Mouse (Mus musculus) gastrocnemius, postnatal 25 days (tissue): ENCODE measurements at regions not wholly inside any gene's neighbourhood (a gene's known extent, or its start where the extent isn't known, plus 50 kb on each side); places are given as distances from the start of the nearest gene placed in this dataset.

ENCODE experiments used
- DNase-seq: peaks from one replicate; pipeline ENCODE4 v3.0.0; 2022

DNA sequence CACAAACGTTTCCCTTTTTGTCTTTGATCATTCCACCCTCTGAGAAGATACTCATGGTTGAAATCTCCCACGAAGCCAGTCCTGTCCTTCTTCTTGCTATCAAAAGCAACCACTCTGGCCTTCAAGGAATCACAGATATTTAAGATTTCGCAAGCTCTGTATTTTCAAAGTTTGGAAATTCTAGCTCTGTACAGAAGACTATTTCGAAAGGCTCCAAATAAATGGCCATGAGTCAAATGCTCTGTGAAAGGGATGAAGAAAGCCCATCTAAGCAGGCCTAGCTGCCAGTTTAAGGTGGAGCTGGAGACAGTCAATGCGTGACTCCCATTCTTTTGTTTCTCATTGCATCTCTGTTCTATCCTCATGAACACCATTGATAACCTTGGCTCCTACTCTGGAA lies 363.5 kb upstream of the Runx1 start:
- DNase-seq: no peak

DNA sequence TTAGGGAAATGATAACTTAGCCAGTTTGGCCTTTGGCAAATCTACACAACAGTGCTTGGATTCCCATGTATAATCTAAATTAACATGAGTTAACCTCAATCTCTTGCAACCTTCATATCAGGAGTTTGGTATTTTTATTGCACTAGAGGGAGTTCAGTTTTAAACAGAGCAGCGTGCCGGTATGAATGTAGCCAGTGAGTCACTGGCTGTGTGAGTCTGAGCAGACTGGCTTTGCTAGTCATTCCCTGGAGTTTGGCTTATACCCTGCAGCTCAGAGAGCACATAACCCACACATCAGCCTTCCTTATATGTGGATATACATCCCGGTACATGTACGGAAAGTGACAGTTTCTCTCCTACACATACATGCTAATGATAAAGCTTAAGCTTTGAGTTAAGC lies 360.6 kb upstream of the Runx1 start:
- no peak for DNase-seq

DNA sequence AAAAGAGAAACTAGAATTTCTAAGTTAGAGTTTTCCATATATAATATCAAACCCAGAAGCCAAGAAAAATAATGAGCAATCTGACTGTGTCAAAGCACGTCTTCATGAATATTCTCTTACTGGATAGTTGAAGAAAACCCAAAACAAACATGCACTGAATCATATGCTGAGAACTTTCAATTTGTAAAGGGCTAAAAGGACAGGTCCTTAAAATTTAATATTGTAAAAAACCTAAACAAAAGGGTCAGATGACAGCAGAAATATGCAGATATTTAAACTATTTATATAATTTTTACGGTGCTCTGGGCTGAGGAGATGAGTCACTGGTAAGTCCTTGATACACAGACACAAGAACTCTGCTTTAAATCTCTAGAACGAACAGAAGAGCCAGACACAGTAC lies 356.7 kb upstream of the Runx1 start:
- no peak for DNase-seq

DNA sequence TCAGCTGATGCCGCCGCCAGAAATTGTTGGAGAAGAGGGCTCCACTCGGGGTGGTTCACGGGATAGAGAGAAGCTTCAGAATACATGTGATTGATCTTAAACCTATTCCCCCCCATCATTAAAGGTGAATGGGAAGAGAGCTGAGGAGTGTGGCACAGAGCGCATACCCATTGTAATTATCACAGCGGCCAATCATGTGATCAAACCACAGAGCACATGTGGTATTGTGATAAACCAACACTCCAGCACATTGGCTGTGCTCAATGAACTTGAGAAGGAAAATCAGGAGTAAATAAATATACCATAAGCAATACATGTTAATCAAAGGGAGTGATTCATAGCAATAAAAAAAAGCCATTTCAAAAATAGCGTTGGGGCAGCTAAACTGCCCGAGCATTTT lies 355.5 kb upstream of the Runx1 start:
- no peak for DNase-seq

DNA sequence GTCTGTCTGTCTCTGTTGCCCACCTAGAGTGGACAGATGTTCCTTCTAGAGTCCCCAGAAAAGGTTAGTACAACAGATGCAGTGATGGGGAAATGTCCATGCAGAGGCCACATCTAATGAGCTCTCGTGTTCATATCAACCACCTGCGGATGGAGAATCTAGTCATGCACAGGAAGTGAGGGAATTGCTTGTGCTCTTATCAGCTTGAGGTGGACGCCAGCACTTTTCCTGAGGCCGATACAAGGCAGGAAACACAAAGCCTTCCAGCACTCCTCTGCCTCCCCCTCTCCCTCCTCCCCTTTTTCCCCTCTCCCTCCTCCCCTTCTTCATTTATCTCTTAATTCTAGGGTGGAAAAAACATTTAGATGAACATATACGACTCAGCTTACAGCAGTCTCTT lies 354.3 kb upstream of the Runx1 start:
- no peak for DNase-seq

DNA sequence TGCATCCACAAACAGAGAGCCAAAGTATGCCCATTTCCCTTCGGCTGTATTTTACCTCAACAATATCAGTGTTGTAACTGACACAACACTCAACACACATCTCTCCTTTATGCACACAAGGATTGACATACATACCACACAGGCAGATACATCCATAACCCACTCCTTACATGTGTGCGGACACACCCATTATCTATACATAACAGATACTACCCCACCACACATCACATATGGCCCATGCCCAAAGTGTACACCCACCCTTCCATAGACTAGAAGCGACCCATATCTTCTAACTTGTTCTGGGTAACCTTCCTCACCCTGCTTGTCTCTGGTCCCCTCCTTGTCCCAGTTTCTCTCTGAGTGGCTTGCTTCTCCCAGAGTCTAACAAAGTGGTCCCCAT lies 340.7 kb upstream of the Runx1 start:
- no peak for DNase-seq

DNA sequence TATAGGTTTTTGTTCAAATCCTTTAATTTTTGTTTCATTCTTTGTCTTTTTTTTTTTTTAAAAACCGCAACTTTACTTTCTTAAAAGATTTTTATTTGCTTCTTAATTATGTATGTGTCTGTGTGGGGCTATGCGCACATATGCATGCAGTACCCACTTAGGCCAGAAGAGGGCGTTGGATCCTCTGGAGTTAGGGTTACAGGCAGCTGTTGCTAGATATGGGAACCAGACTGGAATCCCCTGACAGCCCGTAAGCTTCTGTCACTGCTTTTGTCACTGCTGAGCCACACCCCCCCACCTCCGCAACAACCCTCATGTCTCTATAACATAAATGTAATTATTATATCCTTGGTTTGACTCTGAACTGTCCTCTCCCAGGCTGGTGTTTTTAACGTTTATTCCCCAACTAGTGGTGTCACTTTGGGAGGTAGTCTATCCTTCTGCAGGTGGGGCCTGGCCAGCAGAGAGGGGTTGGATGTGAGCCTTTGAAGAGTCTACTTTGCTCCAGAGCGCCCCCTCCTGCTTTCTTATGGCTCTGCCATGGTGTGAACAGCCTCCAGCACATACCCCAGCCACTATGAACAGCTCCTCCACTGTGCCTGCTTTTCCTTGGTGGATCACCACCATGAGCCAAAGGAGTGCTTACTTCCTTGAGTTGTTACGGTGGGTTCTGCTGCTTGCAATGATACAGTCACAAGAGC lies 332.7 kb upstream of the Runx1 start:
- no peak for DNase-seq

DNA sequence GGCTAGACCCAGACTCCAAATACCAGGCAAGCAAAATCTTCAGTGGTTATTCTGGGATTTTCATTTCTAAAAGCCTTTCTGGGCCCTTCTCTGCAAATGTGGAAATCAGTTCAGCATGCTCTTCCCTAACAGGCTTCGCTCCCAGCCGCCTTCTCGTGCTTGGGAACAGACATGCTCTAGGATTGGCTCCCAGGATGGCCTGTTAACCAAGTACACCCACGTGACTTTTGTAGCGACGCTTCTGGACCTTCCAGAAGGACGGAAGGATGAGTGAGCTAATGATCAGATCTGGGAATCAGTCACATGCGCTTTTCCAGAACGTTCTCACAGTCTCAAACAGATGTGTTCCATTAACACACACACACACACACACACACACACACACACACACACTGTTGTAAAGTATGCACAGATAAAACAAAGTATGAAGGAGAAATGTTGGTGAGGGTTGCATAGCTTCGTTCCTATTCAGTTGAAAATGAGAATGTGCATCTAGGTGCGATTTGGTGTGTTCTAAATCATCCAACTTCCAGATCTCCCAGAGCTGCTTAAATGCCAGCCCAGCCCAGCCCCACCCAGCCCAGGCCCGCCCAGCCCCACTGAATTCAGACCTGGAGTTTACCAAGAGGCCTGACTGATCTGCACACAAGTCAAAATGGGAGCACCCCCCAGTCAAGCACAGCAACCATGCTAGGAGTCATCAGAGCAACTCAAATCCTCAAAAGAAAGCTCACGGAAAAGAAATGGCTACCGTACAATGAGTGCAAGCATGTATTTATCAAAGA lies 327.8 kb upstream of the Runx1 start:
- DNase-seq: peak; percentile 23

DNA sequence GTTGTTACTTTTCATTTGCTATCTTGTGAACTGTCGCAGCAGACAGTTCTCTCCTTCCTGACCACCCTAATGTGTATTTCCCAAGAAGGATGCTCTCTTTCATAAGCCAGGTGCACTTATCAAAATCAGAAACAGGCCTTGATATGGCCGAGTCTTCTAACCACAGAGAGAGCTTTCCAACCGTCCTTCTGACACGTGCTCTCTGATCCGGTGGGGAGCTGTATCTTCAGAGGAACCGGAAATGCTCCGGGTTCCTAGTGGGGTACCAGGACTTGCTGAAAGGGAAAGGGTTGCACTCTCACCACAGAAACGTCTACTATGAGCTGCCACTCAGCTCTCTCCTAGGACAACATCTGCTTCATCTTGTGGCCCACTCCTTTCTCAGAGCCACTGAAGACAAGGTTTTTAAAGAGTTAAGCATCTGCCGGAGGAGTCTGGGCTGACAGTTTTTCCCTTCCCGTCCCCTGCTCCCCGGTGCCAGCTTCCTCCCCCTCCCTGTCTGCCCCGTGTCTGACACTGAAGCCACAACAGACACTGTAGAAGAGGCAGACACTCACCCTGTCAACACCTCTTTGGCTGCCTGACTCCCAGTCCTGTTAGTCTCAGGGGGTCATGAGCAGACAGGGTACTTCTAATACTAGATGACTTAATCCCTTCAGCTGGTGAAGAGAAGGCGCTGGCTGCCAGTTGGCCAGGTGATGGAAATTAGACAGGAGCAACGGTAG lies 327.0 kb upstream of the Runx1 start:
- peak; percentile 38 for DNase-seq

DNA sequence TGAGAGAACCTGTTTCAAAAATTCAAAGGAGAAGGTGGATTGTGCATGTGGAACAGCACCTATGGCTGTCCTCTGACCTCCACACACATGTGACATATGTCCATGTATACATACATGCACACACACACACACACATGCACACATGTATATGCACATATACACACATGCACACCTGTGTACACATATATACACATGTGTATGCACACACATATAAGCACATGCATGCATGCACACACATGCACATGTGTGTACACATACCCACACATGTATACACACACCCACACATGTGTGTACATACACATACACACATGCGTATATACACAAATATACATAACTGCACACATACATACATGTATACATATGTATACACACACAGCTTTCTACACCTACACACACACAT lies 326.1 kb upstream of the Runx1 start:
- DNase-seq: no peak

DNA sequence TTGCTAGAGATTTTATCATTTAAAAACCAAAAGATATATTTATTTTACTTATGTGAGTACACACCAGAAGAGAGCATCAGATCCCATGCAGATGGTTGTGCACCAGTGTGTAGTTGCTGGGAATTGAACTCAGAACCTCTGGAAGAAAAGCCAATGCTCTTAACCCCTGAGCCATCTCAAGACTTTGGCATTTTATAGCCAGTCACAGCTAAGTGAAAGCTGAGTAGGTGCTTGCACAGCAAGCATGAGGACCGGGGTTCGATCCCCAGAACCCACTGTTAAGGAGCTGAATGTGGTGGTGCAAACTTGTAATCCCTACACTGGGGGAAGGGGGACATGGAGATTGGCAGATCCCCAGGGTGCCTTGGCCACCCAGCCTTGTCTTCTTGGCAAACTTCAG lies 325.7 kb upstream of the Runx1 start:
- no peak for DNase-seq

DNA sequence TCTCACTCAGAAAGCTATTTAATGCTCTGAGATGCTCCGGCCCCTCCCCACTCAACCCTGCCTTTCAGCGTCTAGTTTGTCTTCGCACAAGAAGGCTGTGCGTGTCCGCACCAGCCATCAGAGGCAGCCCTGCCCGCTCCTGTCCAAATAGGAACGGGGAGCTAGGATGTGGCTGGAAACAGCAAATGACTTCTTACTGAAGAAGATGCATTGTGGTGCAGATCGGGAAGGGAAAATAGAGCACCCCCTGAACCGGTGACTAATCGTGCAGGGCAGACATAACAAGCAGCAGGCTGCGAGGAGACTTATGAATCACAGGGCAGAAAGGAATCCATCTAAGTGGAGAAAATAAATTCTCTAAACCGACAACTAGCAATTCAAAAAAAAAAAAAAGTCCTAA lies 324.5 kb upstream of the Runx1 start:
- DNase-seq: no peak

DNA sequence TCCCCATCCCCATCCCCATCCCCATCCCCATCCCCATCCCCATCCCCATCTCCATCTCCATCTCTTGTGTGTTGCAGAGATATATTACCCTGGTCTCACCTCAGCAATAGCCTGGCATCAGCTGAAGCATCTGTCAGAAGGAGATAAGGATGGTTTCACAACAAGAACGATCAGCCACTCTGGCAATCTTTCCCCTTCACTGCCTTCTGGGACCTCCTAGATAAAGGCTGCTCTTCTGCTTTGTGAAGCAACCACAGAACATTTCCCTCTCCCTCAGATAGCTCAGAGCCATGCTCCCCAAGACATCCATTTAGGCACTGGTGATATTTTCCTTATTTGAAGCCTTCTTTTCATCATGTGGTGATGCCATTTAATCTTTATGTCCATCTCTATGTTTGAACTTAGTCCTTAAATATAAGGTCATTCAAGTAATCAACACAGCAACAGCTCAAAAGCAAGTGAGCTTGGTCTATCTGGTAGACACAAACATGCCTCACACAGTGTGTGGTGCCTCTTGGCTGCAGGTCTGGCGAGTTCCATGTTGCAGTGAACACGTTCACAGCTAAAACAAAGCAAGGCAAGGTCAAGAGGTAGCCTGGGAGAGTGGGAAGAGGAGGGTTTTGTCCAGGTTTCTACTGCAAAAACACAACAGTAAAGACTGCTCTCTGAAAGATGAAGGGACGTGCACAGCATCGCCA lies 321.7 kb upstream of the Runx1 start:
- DNase-seq: no peak

DNA sequence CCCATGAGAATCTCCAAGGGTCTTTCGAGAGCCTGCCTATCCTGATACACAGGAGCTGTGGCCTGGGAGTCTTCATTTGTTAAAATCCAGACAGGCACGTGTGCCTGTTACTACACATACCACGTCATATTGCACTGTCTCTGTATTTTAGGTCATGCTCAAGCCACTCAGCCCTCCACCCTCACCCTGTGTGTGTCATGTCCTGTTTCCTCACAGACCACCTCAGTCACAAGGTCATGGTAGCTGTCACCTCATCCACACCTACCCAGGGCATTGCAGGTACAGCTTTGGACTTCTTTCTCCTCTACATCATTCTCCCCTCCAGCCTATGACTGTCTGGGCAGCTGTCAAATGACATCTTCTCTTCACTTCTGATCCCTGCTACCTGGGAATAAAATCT lies 320.9 kb upstream of the Runx1 start:
- DNase-seq: no peak

DNA sequence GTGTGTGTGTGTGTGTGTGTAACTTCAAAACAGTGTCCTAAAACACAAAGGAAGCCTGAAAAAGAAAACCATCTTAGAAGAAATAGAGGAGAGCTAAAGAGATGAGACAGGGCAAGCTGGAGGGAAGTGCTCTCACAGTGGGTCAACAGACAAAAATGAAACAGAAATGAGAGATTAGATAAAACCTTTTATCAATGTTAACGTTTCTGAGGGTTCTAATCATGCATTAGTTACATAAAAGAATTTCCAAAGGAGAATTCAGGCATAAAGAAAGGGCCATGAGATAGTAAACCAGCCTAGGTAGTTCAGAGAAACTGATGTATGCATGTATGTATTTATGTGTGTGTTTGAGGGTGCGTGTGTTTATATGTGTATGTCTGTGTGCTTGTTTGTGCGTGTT lies 319.7 kb upstream of the Runx1 start:
- DNase-seq: no peak

DNA sequence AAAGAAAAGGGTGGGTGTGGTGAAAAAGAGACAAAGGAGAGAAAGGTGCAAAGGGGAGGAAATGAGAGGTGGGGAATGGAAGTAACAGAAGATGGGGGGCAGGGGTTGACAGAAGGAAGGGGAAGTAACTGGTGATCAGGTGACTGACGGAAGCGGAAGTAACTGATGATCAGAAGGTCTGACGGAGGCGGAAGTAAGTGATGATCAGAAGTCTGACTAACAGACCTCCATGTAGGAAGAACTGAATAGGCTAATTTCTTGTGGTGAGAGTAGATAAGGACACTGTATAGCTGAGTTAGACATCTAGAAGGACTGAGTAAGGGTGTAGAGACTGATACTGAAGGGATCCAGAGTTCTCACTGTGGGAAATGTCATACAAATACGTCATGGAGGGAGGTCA lies 318.1 kb upstream of the Runx1 start:
- no peak for DNase-seq

DNA sequence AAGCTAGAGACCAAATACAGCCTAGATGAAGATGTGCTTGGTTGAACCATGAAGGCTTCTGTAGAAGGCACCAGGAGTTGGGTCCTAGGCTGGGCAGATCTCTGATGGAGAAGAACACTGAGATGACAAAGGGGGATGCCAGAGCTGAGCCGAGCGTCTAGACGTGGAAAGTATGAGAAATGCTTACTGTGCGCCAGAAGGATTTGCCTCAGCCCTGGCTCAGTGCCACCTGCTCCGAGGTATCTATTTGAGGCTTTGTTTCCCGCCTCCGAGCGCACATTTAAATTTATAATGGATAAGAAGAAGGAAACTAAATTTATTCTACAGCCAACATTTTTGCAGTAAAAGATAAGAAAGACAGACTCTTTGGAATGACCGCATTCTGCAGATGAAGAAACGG lies 317.2 kb upstream of the Runx1 start:
- no peak for DNase-seq

DNA sequence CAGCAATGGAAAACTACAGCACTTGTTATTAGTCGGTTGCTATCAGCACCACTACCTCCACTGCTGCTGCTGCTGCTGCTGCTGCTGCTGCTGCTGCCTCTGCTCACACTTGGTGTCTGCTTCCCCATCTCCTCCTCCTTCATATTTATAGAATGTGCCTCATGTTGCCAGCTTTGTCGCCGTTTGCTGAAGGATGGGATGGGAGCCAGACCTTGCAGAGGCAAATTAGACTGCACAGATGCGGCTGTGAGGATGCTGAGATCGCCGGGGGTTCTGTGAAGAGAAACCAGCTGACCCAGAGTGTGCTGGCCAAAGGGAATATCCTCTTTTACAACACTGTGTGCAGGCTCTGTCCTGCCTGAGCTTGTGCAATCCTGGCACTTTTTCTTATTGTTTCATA lies 316.0 kb upstream of the Runx1 start:
- no peak for DNase-seq

DNA sequence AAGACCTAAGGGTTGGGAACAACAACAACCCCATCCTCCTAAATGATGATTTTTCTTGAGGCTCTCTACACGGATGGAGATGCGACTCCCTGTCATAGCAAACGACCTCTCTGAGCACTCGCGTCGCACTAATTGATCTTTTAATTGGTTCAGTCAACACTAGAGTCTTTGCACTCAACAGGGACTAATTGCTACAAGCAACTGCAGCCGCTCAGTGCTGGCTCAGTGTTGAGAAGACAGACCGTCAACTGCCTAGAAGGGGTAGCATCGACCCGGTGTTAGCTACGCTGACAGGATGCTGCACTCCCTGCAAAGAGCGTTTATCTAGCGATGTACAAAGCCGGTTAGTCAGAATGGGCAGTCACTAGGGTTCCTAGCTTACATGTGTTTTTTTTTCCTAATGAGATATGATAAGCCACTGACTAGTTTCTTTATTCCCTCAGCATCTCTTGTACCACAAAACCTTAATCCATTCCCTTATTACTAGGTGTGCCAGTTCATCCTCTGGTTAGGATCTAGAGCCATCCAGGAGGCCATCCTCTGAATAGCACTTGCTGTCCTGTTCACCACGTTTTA lies 314.7 kb upstream of the Runx1 start:
- DNase-seq: no peak

DNA sequence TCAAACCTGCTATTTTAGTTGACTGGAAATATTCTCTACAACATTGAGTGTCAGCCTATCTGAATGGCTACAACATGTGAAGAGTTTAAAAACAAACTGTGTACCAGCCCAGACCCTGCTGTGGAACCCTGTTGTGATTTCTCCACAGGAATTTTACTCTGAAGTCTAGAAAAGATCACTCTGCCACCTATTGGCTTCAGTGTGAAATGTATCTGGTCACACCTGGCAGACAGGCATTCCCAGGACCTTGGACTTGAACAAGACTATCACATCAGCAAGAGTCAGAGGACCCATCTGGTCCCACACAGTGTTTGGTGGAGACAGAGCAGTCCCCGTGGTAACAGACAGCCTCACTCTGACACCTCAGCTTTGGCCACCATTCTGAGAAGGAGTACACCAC lies 311.3 kb upstream of the Runx1 start:
- DNase-seq: no peak

DNA sequence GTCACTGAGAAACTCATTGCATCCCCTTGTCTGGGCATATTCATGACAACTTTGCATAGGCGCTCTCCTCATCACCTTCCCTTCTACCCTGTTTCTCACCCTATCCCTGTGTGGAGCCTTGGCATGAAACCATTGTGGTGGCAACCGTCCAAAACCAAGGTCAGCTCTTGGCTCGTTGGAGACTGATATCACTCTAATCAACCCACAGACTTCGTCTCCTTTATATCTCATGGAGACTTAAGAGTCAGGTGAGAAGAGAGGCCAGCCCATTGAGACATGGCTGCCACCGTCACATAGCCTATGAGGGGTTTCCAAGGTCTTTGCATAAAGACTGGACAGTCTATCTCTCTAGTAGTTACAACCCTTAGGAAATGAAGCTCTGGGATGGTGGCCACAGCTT lies 305.5 kb upstream of the Runx1 start:
- no peak for DNase-seq

DNA sequence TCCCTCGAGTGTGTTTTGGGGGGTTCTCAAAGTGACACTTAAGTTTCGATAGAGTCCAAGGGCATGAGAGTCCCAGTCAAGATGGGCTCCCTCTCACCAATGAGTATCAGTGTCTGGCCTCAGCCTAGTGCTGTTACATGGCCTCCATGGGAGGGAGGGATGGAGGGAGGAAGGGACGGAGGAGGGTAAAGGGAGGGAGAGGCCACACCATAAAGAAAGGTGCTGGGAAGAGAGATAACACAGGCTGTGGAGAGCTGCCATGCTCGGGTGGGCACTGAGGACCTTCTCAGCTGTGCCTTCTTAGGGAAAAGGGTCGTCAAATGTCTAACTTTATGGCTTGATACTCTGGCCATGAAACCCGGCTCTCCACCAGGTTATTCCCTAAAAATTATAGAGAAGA lies 304.7 kb upstream of the Runx1 start:
- no peak for DNase-seq

DNA sequence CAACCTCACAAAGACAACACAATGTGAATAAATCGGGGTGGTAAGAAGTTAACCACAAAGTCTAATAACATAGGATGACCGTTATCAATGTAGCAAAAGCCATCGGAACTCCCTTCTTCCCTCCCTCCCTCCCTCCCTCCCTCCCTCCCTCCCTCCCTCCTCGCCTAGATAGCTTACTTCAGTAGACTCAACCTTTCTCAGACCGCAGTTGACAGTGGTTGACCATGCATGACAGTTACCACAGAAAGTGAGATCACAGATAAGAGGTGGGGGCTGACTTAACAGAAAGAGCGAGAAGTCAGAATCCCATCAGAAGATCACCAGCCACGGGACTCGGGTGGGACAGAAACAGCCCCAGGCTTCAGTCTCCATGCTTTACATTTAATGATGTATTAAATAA lies 297.8 kb upstream of the Runx1 start:
- DNase-seq: no peak
